Mouse (Mus musculus) right cerebral cortex, adult 18-20 months (tissue): ENCODE measurements at regions not wholly inside any gene's neighbourhood (a gene's known extent, or its start where the extent isn't known, plus 50 kb on each side); places are given as distances from the start of the nearest gene placed in this dataset.

Experiments used
- DNase-seq: peaks from one replicate; pipeline ENCODE4 v3.0.0; 2022; ENCODE audit warnings: mixed read lengths

- no peak for DNase-seq
Observed at GRCm38 (mm10) chr9:27557886-27558285, 161.3 kb downstream of the Spata19 start.

GRCm38 (mm10) chr9:27558286-27558685 lies 161.7 kb downstream of the Spata19 start:
- no peak for DNase-seq

GRCm38 (mm10) chr9:27568372-27569053 lies 171.9 kb downstream of the Spata19 start:
- DNase-seq: no peak

DNA sequence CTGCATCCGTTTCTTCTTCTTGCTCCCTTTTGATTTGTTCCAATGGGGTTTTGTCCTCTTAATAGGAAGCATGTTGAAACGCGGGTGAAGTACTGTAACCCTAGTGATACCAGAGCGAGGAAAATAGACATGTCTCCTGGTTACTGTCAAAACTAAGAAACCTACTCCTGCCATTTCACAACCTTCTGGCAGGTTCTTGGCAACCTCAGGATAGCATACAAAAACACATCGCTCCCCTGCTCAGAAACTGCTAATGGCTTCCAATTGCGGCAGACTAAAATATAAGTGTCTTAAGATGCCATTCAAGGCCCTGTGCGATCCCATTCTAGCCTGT lies 172.4 kb downstream of the Spata19 start:
- no peak for DNase-seq

DNA sequence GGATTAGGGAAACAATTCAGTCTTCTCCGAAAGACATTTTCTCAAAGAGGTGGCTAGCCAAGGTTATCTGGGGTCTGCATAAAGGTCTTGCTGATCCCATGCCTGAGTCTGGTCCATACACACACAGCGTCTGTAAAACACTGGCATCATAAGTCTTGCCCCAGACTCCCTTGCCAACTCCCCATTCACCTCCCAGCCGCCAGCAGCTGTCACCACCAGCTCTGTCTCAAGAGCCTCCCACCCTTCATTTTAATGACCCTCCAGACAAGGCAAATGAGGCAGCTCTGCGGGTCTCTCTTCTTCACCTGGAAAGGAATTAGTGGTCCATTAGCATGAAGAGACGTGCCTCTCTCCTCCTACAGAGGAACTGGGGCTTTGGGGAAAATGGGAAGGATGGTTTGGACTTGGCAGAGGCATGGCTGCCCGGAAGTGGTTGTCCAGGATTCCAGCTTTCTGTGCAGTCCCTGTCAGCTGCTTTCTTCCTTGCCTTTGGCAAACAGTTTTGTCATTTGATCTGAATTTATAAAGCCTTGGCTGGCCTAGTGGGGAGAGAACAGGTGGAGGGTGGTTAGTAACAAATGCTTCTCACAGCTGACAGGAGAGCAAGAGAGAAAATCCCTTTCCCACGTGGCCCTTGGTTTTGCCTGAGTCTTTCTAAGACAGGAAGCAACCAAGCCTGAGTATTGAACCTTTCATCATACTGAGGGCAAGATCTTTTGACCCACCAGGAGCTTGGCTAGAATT lies 173.3 kb upstream of the Opcml start:
- DNase-seq: no peak

- peak; percentile 13 for DNase-seq
Observed at GRCm38 (mm10) chr9:27634901-27635300, 155.7 kb upstream of the Opcml start.

DNA sequence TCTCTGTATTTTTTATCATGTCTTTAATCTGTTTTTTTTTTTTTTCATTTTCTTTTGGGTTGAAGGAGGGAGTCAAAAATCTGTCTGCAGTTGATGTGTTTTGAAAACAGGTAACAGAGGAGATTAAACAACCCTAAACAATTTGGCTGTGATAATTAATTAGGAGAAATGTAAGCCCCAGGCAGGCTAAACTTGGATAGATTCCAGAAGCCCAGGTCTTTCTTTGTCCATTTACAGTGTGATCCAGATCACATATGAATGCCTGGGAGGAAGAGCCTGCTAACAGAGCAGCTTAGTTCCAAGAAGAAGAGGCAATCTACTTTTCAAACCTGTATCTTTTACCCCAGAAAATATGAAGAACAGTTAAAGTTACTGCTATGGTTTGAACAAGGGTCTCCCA lies 150.0 kb upstream of the Opcml start:
- no peak for DNase-seq

- DNase-seq: no peak
Observed at GRCm38 (mm10) chr9:27643312-27643711, 147.3 kb upstream of the Opcml start.

DNA sequence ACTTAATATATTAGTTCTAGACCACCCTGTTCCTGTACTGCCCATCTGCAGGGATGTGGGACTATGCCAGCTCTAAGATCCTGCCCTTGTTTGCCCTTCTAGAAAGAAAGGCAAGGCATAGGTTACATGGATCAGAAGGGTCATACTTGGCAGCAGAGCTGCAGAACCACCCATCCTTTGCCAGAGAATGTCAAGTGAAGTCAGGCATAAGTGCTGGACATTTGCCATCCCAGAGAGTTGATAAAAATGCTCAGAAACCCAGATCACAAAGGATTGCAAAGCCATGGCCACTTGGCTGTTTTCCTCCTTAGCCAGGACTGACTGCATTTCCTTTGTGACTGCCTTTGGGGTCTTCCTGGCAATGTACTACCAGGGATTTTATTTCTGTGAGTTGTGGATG lies 146.7 kb upstream of the Opcml start:
- DNase-seq: no peak

DNA sequence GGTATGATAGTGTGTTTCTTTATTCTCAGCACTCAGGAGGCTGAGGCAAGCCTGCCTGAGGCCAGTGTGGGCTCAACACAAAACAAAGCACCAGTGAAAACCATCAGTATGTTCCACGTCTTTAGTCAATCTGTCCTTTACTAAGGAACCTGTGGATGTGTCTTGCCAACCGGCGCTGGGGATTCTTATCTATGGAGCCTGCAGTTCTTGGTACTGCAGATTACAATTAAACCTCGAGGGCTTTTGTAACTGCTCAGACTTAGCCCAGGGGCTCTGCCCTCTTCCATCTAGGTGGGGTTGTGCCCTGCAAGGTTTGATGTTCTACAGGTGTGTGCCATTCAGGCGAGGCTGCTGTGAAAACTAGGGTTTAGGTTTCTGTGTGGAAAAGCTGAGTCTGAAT lies 145.1 kb upstream of the Opcml start:
- DNase-seq: no peak

DNA sequence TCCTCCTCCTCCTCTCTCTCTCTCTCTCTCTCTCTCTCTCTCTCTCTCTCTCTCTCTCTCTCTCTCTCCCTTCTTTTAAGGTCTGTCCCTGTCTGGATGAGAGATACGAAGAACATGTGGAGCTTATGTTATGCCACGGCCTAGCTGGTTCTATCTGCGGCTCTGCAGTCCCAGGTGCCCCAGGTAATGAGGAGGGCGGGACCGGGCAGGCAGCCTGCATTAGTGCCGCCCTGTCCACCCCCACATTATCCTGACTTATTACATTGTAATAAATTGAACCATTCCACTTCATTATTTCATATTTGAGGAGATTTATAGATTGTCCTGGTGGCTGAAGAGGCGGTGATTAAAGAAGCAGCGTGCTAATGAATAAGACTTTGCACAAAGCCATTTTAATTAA lies 144.5 kb upstream of the Opcml start:
- DNase-seq: no peak

DNA sequence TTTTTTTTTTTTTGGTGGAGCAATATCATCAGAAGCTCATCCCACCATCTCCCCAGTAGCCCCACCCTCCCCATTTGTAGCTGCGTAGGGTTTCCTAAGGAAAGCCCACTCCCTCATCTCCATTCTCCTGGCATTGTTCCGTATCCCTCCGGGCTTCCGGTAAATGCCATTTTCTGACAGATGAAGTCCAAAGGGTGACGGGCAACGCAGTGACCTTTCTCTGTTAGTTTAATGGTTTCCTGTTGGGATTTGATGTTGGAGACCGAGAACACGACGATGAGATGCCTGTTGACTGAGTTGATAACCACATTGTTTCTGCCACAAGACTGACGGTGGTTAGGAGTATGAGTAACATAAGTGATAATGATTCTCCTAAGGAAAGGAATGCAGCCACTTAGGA lies 143.6 kb upstream of the Opcml start:
- no peak for DNase-seq

DNA sequence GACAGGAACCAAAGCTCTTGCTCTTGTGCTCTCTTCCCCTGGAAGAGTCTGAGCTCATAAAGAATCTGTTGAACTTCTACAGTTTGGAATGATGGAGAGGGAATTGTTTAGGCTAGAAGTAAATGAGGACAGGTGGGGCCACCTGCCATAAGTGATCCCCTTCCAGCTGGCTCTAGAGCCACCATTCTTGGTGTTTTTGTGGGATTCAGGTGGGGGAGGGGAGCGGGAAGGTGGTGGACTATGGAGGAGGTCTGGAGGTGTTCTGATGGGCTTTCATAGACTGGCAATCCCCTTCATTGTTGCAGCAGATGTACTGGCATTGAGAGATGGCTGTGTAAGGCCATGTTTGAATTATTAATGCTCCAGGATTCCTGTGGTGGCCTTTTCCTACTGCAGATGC lies 132.6 kb upstream of the Opcml start:
- DNase-seq: no peak

DNA sequence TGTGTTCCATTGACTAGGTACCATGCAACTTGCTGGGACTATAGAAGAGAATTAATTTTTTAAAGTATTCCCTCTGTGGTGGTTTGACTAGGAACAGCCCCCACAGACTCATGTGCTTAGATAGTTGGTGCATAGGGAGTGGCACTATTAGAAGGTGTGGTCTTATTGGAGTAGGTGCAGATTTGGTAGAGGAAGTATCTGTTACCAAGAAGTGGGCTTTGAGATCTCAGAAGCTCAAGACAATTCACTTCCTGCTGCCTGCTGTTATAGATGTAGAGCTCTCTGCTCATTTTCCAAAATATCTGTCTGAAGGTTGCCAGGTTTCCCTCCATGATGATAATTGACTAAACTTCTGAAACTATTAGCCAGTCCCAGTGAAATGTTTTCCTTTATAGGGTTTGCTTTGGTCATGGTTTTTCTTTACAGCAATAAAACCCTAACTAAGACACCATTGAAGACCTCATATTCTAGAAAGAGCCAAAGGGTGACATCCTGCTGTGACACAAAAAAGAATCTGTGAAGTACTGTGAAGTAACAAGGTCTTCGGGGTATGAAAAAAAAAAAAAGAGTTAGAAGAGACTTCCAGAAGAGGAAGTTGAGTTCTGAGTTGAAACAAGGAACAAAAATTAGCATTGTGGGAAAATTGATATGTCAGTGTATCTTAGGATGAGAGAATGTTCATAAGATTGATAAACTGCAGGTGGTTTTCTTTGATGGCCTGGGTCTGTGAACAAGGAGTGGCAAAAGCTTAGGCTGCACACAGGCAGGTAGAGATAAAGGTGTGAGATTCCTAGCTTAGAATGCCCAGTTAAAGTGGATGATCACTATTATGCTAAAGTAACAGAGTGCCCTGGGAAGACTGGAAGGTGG lies 128.9 kb upstream of the Opcml start:
- DNase-seq: no peak

GRCm38 (mm10) chr9:27663230-27663629 lies 127.3 kb upstream of the Opcml start:
- DNase-seq: no peak

- no peak for DNase-seq
Observed at GRCm38 (mm10) chr9:27665659-27666058, 124.9 kb upstream of the Opcml start.

DNA sequence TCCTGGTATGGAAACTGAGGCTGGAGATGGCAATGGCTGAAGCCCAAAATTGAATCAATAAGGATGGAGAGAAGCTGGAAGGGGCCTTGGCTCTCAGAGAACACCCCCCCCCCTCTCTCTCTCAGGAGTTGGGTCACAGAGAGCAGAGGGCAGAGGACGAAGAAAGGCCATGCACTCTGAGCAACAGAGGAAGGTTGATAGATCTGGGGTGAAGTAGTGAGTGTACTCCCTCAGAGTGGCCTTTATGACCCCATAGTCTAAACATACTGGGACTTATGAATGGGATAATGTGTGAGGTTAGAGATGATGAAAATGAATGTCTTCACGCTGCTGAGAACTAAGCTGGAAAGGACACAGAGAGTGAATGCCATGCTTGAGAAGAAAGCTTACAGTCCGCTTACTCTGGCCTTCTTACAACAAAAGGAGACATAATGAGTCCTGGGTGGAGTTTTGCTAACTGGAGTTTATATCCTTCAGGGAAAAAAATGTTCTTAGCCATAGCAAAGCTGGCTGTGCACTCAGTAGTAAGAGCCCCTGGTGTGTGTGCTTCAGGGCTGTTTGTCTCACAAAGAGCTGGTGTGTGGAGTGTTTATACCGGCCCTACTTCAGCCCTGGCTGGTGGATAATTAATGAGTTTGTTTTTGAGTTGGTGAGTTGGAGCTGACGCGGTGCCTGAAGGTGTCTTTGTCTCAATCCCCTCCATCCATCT lies 120.4 kb upstream of the Opcml start:
- DNase-seq: no peak

GRCm38 (mm10) chr9:27685325-27685724 lies 105.2 kb upstream of the Opcml start:
- no peak for DNase-seq

- DNase-seq: peak; percentile 25
Observed at GRCm38 (mm10) chr9:27691616-27692015, 99.0 kb upstream of the Opcml start.

- DNase-seq: no peak
Observed at GRCm38 (mm10) chr9:27692751-27693150, 97.8 kb upstream of the Opcml start.

- DNase-seq: no peak
Observed at GRCm38 (mm10) chr9:27694805-27695593, 95.6 kb upstream of the Opcml start.

DNA sequence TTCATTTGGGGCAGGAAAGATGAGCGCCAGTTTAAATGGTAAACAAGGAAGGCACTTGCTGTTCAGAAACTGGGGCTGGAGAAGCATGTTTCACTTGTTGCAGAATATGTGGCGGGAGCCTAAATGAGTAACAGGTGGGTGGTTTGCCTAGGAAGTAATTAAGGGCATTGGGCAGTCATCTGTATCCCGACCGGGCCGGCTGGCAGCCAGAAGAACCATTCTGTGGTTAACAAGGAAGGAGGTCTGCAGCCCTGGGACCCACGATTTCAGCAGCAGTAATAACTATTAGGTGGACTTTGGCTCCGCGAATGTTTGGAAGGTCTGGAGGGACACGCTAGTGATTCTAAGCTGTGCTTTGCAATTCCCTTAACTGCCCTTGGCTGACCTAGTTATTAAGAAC lies 89.0 kb upstream of the Opcml start:
- no peak for DNase-seq
